Mouse (Mus musculus): Measurements from ENCODE around the gene Camk1d. TPM values are rescaled to one million over a fixed set of nuclear protein-coding genes. Genes with fewer than 3 reads are reported as not detected.
"Not testable (repeated sequence)": the region's sequence is repeated elsewhere in the genome, so short reads cannot be mapped to it uniquely, and the experiment has no call there.

Gene Camk1d
- polyA plus RNA-seq, 1 experiment from 2014 or later = 6.7 TPM

DNA sequence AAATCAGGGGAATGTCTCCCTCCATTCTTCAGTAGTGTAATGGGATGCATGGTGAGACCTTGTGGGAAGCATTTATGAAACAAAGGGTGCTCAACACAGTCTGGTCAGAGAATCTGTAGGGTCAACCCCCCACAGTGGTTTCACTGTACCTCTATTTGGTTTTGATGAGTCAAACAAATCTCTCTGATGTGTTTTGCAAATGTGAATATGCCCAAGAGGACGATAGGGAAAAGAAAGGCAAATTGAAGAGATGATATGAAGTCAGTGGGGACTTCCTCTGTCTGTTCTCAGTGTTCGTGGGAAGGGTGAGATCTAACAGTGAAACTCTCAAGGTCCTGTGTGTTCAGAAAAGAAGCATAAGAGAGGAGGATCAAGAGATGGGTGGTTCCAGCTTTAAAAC, 318.4 kb downstream of the Camk1d start:
- DNase-seq (ENCODE audit: low spot score) = no peak
- 53% methylated on average over 2 of the region's 2 CpGs for WGBS
- TF ChIP-seq CTCF (IDR thresholded peaks at IDR 0.05; ENCODE audit: low read depth) (no peak), EP300 (optimal IDR thresholded peaks at IDR 0.05) (no peak)
- Histone ChIP-seq H3K4me3 (ENCODE audit: low read depth, low read length) (no peak overlapping the region), H3K4me2 (replicated peaks; ENCODE audit: low read depth) (no peak overlapping the region), H3K27ac (replicated peaks) (no peak overlapping the region), H3K36me3 (ENCODE audit: control insufficient read depth, insufficient read depth, low read length) (no peaks in the 10 kb centered on the region), H3K27me3 (ENCODE audit: control insufficient read depth, insufficient read depth, low read length) (no peaks in the 10 kb centered on the region), H3K9me3 (ENCODE audit: control insufficient read depth, low read length) (no peaks in the 10 kb centered on the region), H3K4me1 (replicated peaks; ENCODE audit: control insufficient read depth, insufficient read depth) (no peaks in the 10 kb centered on the region), H3K9ac (ENCODE audit: low read length) (no peak overlapping the region)
- ATAC-seq (ENCODE audit: low FRiP score, low TSS enrichment) = no peak

- H3K9me3 ChIP-seq (ENCODE audit: control insufficient read depth, low read length) = no peaks in the 10 kb centered on the region
- H3K4me2 ChIP-seq (replicated peaks; ENCODE audit: low read depth) = no peak overlapping the region
- no peak for ATAC-seq (ENCODE audit: low FRiP score, low TSS enrichment)
- H3K4me1 ChIP-seq (replicated peaks; ENCODE audit: control insufficient read depth, insufficient read depth) = no peaks in the 10 kb centered on the region
- no peak for DNase-seq (ENCODE audit: low spot score)
- H3K27me3 ChIP-seq (ENCODE audit: control insufficient read depth, insufficient read depth, low read length) = no peaks in the 10 kb centered on the region
- H3K27ac ChIP-seq (replicated peaks) = no peak overlapping the region
- H3K9ac ChIP-seq (ENCODE audit: low read length) = no peak overlapping the region
- TF ChIP-seq CTCF (IDR thresholded peaks at IDR 0.05; ENCODE audit: low read depth) (no peak), EP300 (optimal IDR thresholded peaks at IDR 0.05) (no peak)
- no peak overlapping the region for H3K4me3 ChIP-seq (ENCODE audit: low read depth, low read length)
- no peaks in the 10 kb centered on the region for H3K36me3 ChIP-seq (ENCODE audit: control insufficient read depth, insufficient read depth, low read length)
Observed at GRCm38 (mm10) chr2:5392921-5393320, 321.4 kb downstream of the Camk1d start.

DNA sequence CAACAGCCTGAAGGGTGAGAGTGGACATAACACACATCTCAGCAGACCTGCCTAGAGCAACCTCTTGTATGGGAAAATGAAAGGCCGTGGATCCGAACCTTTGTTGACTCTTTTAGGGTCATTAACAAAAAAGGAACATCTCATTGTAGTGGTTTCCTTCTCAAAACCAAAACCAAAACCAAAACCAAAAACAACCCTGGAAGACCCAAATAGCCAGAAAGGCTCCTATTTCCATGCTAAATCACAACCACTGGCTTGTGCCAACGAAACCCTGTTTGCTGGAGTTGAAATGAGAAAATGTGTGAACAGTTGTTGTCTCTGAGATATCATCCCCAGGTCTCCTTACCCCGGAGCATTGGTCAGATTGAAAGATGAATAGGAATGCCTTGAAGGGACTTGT, 321.8 kb downstream of the Camk1d start:
- 88% methylated on average over 4 of the region's 4 CpGs for WGBS
- no peak overlapping the region for H3K27ac ChIP-seq (replicated peaks)
- TF ChIP-seq EP300 (optimal IDR thresholded peaks at IDR 0.05) = no peak
- no peak for TF ChIP-seq CTCF (IDR thresholded peaks at IDR 0.05; ENCODE audit: low read depth)
- H3K9ac ChIP-seq (ENCODE audit: low read length) = no peak overlapping the region
- H3K9me3 ChIP-seq (ENCODE audit: control insufficient read depth, low read length) = no peaks in the 10 kb centered on the region
- H3K27me3 ChIP-seq (ENCODE audit: control insufficient read depth, insufficient read depth, low read length) = no peaks in the 10 kb centered on the region
- H3K36me3 ChIP-seq (ENCODE audit: control insufficient read depth, insufficient read depth, low read length) = no peaks in the 10 kb centered on the region
- no peak overlapping the region for H3K4me2 ChIP-seq (replicated peaks; ENCODE audit: low read depth)
- DNase-seq (ENCODE audit: low spot score) = no peak
- H3K4me1 ChIP-seq (replicated peaks; ENCODE audit: control insufficient read depth, insufficient read depth) = no peaks in the 10 kb centered on the region
- no peak for ATAC-seq (ENCODE audit: low FRiP score, low TSS enrichment)
- no peak overlapping the region for H3K4me3 ChIP-seq (ENCODE audit: low read depth, low read length)

DNA sequence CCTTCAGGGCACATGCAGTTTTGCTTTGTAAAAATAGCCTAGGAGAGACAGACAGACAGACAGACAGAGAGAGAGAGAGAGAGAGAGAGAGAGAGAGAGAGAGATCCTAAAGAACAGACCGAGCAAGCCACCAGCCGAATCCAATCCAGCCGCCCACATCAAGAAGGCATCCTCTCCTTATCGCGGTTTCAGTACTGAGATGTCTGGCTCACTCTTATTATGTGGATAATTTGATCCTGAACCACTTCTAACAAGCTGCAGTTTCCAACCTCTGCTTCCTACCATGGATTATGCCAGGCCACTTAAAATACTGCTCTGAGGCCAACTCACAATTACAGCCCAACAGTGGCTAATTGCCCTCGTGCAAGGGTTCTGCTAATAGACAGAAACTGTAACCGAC, 325.9 kb downstream of the Camk1d start:
- DNase-seq (ENCODE audit: low spot score) = no peak
- 89% methylated on average over 7 of the region's 7 CpGs for WGBS
- ATAC-seq (ENCODE audit: low FRiP score, low TSS enrichment) = no peak

DNA sequence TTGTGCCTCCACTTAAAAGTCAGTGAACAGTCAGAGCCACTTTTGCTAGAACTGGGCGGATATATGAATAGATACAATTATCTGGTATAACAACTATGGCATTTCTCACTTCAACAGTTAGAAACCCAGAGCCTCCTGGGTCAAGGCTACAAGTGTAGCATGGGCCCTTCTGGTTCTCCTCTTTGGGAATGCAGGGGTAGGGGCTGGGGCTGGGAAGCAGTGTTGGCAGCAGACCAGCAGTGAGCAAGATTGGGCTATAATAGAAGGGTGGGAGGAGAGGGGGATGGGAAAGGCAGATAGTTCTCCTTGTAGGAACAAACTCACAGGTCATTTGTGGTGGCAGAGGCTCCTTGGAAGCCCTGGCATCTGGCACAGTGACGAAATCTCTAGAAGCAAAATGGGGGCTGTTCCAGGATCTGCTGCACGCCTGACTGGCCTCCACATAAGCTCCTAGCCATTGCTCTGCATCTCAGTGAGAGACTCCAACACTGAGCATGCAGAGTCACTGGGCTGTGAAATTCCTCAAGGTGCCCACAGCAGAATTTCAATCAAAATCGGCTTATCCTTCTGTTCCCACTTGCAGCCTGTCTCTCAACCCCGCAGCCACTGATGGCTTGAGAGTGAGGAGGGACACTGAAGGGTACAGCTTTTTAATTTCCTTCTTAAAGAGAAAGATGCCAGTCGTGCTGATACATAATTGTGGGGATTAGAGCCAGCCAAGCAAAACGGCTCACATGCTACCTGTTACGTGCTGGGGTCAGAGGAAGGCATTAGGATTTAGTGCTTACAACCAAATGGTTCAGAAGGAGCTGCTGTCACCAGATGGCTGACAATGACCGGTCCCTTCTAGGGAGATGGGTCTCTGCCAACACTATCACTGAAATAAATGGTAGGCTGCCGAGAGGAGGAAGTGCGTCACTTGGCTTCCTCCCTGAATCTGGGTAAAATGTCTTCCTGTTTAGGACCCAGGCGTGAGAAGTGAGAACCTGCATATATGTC, 332.3 kb downstream of the Camk1d start:
- TF ChIP-seq EP300 (optimal IDR thresholded peaks at IDR 0.05) (no peak), CTCF (IDR thresholded peaks at IDR 0.05; ENCODE audit: low read depth) (no peak)
- Histone ChIP-seq H3K9ac (ENCODE audit: low read length) (no peak overlapping the region), H3K36me3 (ENCODE audit: control insufficient read depth, insufficient read depth, low read length) (no peaks in the 10 kb centered on the region), H3K27me3 (ENCODE audit: control insufficient read depth, insufficient read depth, low read length) (no peaks in the 10 kb centered on the region), H3K4me1 (replicated peaks; ENCODE audit: control insufficient read depth, insufficient read depth) (no peaks in the 10 kb centered on the region), H3K4me3 (ENCODE audit: low read depth, low read length) (no peak overlapping the region), H3K4me2 (replicated peaks; ENCODE audit: low read depth) (no peak overlapping the region), H3K27ac (replicated peaks) (no peak overlapping the region), H3K9me3 (ENCODE audit: control insufficient read depth, low read length) (no peaks in the 10 kb centered on the region)
- DNase-seq (ENCODE audit: low spot score) (no peak), ATAC-seq (ENCODE audit: low FRiP score, low TSS enrichment) (no peak)
- WGBS = 56% methylated on average over 12 of the region's 12 CpGs

More for the DNA sequence above, 325.9 kb downstream of the Camk1d start:
- no peak for TF ChIP-seq CTCF (IDR thresholded peaks at IDR 0.05; ENCODE audit: low read depth)
- TF ChIP-seq EP300 (optimal IDR thresholded peaks at IDR 0.05) = no peak
- Histone ChIP-seq H3K4me1 (replicated peaks; ENCODE audit: control insufficient read depth, insufficient read depth) (no peaks in the 10 kb centered on the region), H3K4me2 (replicated peaks; ENCODE audit: low read depth) (no peak overlapping the region), H3K9ac (ENCODE audit: low read length) (no peak overlapping the region), H3K9me3 (ENCODE audit: control insufficient read depth, low read length) (no peaks in the 10 kb centered on the region), H3K36me3 (ENCODE audit: control insufficient read depth, insufficient read depth, low read length) (no peaks in the 10 kb centered on the region), H3K27ac (replicated peaks) (no peak overlapping the region), H3K4me3 (ENCODE audit: low read depth, low read length) (no peak overlapping the region), H3K27me3 (ENCODE audit: control insufficient read depth, insufficient read depth, low read length) (no peaks in the 10 kb centered on the region)

DNA sequence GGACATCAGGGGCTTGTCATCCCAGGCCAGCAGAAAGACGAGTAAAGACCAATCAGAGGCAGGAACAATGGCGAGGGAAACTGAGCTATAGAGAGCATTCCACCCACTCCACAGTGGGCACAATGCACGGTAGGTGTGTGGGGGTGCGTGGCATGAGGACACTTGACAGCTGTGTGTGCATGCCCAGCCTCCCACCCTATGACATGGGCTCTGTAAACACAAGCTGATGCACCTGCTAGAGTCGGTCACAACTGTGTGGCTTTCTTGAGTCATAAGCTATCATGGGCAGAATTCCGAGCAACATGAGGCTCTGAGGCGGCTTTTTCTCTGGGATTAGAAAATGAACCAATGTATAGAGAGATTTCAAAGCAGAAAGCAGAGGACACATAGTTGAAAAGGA, 333.3 kb downstream of the Camk1d start:
- 72% methylated on average over 7 of the region's 7 CpGs for WGBS
- ATAC-seq (ENCODE audit: low FRiP score, low TSS enrichment) (no peak), DNase-seq (ENCODE audit: low spot score) (no peak)
- no peak overlapping the region for H3K4me3 ChIP-seq (ENCODE audit: low read depth, low read length)
- no peak overlapping the region for H3K9ac ChIP-seq (ENCODE audit: low read length)
- H3K4me2 ChIP-seq (replicated peaks; ENCODE audit: low read depth) = no peak overlapping the region
- TF ChIP-seq EP300 (optimal IDR thresholded peaks at IDR 0.05) (no peak), CTCF (IDR thresholded peaks at IDR 0.05; ENCODE audit: low read depth) (no peak)
- H3K4me1 ChIP-seq (replicated peaks; ENCODE audit: control insufficient read depth, insufficient read depth) = no peaks in the 10 kb centered on the region
- no peaks in the 10 kb centered on the region for H3K9me3 ChIP-seq (ENCODE audit: control insufficient read depth, low read length)
- no peaks in the 10 kb centered on the region for H3K36me3 ChIP-seq (ENCODE audit: control insufficient read depth, insufficient read depth, low read length)
- no peak overlapping the region for H3K27ac ChIP-seq (replicated peaks)
- no peaks in the 10 kb centered on the region for H3K27me3 ChIP-seq (ENCODE audit: control insufficient read depth, insufficient read depth, low read length)

DNA sequence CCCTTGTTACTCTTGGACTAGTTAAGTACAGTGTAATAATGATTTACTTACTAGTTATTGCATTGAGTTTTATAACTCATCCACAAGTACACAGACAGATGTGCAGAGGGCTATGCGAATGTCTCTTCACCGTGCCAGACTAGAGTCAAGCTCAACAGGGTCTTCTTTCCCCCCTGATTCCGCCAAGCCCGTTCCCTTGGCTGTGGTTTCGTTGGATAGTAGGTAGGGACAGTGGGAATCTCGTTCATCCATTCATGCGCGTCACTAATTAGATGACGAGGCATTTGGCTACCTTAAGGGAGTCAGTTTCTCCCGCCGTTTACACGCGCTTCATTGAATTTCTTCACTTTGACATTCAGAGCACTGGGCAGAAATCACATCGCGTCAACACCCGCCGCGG, 335.4 kb downstream of the Camk1d start:
- ATAC-seq (ENCODE audit: low FRiP score, low TSS enrichment); H3K4me2 ChIP-seq (replicated peaks; ENCODE audit: low read depth); H3K9ac ChIP-seq (ENCODE audit: low read length); H3K9me3 ChIP-seq (ENCODE audit: control insufficient read depth, low read length); H3K36me3 ChIP-seq (ENCODE audit: control insufficient read depth, insufficient read depth, low read length); H3K4me3 ChIP-seq (ENCODE audit: low read depth, low read length); H3K4me1 ChIP-seq (replicated peaks; ENCODE audit: control insufficient read depth, insufficient read depth); H3K27ac ChIP-seq (replicated peaks); H3K27me3 ChIP-seq (ENCODE audit: control insufficient read depth, insufficient read depth, low read length): not testable (repeated sequence)
- DNase-seq (ENCODE audit: low spot score) = peak; percentile 45
- WGBS = 64% methylated on average over 18 of the region's 18 CpGs
